Mouse (Mus musculus): ENCODE results near the gene Mgat5. TPM values are rescaled to one million over a fixed set of nuclear protein-coding genes. Genes with fewer than 3 reads are reported as not detected.

Mgat5 gene
- polyA plus RNA-seq, 2 experiments from 2014 or later, result 14.3 to 21.6 TPM

GRCm38 (mm10) chr1:127262170-127262837 lies 57.5 kb downstream of the Mgat5 start:
- ATAC-seq, result no peak

GRCm38 (mm10) chr1:127267985-127268384 lies 63.2 kb downstream of the Mgat5 start:
- ATAC-seq, result no peak

GRCm38 (mm10) chr1:127269343-127269742 lies 64.5 kb downstream of the Mgat5 start:
- no peak for ATAC-seq

DNA sequence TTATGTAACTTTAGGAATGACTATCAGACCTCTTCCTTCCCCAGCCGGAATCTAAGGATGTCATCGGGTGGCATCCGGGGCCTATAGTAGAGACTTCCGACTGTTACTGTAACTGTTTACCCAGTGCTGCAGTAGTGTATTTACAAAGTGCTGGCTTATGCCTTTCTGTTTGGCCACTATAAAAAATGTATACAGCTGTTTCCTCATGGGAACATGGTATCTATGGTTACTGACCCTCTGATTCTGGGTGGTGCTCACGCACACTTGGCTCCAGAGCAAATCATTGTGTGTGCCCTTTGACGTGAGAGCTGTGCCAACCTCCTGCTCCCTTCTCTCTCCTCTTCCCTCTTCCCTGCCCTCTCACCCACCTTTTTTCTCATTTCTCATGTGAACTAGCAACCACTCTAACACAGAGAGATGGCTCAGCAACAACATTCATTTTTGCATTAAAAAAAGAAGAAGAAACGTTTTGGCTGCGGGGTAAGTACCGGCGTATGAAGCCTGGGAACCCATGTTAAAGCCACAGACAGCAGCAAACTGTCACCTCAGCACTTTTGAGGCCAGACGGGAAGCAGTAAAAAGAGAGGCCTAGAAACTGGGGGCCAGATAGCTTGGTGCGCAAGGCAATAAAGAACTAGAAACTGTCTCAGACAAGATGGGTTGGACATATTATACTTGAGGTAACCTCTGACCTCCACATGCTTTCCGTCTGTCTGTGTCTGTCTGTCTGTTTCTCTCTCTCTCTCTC lies 65.6 kb downstream of the Mgat5 start:
- ATAC-seq, result peak; percentile 82

GRCm38 (mm10) chr1:127271156-127271555 lies 66.3 kb downstream of the Mgat5 start:
- no peak for ATAC-seq

- no peak for ATAC-seq
Observed at GRCm38 (mm10) chr1:127273363-127273762, 68.5 kb downstream of the Mgat5 start.

DNA sequence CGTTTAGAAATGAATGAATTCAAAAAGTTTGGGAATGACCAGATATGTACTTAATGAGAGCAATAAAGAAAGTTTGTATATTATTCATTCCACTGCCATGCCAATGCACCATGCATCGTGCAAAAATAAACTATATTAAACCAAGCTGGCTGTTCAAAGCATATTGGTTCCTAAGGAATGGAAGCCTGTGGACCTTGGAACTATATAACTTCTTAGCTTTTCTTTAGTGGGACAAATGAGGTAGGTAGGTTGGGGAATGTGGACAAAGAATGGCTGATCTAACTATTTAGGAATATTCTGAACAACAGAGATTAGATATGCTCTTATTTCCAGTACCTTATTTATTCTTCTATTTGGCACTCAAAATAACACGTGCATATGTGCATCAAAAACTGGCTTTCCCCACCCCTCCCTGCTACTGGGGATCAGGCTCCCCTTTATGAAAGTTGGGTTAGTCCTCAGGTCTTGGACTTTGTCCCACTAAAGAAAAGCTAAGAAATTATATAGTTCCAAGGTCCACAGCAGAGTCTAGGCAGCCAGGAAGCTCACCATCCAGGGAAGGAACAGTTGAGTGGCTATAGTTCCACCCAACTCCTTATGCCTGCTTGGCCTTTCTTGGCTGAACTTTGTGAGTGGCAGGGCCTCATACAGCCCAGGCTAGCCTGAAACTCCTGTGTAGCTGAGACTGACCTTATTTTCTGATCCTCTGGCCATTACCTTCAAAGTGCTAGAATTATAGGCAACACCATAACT lies 70.9 kb downstream of the Mgat5 start:
- ATAC-seq, result no peak

DNA sequence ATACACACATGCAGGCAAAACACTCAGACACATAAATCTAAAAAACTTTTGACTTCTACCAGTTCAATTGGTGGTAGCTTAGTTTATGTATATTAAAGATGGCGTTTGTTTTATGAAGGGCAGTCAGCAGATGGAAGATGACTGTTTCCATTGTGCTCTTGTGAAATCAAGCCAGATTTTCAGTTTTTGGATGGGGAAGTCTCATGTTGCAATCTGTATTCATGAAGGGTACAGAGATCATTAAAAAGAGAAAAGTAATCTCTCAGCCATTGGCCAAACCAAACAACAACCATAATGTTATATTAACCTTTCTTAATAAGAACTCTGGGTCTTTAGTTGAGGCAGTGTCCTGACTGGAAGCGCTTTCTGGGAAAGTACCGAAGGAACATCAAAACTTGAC lies 73.3 kb downstream of the Mgat5 start:
- ATAC-seq, result no peak

- no peak for ATAC-seq
Observed at GRCm38 (mm10) chr1:127280256-127280655, 75.4 kb downstream of the Mgat5 start.

DNA sequence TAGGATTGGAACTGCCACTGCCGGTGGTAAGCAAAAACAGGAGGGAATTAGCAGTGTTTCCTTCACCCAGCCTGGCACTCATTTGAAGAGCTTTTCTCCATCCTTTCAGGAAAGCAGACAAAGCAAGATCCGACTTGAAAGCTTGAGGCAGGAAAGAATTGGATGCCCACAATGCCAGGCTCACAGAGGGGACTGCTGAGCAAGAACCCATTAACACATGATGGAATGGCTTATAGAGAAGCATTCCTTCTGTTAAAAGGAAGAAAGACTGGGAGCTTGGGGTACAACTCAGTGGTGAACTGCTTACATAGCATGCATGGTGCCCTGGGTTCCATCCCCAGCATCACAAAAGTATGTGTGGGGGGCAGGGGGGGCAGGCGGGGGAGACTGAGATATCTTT lies 80.2 kb downstream of the Mgat5 start:
- no peak for ATAC-seq

DNA sequence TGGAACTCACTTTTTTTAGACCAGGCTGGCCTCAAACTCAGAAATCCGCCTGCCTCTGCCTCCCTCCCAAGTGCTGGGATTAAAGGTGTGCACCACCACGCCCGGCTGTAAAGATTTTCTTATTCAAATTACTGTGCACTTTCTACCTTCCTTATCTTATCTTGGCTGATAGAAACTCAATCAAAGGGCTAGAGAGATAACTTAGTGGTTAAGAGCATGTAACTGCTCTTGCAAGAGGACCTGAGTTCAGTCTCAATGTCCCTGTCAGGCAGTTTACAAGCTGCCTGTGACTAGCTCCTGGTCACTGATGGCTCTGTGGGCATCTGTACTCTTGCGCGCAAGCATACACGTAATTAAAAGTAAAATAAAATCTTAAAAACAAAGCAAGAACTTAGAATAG lies 82.7 kb downstream of the Mgat5 start:
- ATAC-seq, result no peak

DNA sequence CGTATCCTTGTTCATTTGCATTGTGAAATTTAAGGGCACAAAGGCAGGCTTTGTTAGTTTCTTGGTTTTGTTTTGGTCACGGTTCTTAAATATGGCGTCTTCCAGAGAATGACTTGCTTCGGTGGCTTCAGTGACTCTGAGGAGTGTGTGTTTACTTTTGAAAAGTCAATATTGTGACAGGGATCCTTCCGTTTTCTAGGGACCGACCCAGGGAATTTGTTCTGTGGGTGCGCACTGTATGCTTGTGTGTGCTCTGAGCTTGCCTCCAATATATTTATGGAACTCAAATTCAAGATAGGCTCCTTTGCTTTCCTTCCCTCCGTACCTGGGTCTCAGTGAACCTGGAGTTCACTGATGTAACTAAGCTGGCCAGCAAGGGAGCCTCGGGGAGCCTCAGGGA lies 86.1 kb downstream of the Mgat5 start:
- ATAC-seq, result no peak

- peak; percentile 9 for ATAC-seq
Observed at GRCm38 (mm10) chr1:127291721-127292120, 86.9 kb downstream of the Mgat5 start.

- ATAC-seq, result no peak
Observed at GRCm38 (mm10) chr1:127293286-127293685, 88.5 kb downstream of the Mgat5 start.

DNA sequence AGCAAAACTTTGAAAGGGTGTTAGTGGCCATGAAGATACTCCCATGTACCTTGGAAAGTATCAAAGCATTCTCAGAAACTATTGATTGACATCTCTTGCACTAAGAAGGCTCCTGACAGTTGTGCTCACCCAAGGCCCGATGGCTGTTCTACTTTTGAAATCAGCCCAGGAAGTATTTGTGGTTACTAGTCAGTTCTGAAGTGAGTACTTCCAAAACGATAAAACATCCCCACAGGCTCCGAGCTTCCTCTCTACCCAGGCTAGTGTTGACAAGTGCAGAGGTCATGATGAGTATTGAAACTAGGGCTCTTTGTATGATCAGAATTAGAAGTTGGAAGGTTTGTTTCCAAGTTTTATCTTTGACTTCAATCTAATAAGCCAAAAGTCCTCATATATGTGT lies 92.0 kb downstream of the Mgat5 start:
- ATAC-seq, result peak; percentile 95

- no peak for ATAC-seq
Observed at GRCm38 (mm10) chr1:127299774-127300173, 95.0 kb downstream of the Mgat5 start.

DNA sequence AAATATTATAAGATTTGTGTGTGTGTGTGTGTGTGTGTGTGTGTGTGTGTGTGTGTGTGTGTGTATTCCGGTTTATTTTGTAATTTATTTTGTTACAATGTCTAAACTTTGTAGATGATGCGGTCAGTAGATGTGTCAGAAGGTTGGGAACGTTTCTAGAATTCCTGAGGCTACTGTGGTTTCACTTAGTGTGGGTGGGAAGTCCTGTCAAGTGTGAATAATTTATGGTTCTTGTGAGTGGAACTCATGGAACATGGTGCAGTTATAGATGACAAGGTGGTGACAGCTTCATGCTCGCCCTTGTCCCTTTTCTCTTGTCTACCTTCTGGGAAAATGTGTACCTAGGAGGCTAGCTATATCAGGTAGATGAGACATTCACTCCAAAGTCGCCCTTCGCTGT lies 96.2 kb downstream of the Mgat5 start:
- no peak for ATAC-seq

GRCm38 (mm10) chr1:127302620-127303019 lies 97.8 kb downstream of the Mgat5 start:
- ATAC-seq, result peak; percentile 16

GRCm38 (mm10) chr1:127303791-127304190 lies 99.0 kb downstream of the Mgat5 start:
- no peak for ATAC-seq

DNA sequence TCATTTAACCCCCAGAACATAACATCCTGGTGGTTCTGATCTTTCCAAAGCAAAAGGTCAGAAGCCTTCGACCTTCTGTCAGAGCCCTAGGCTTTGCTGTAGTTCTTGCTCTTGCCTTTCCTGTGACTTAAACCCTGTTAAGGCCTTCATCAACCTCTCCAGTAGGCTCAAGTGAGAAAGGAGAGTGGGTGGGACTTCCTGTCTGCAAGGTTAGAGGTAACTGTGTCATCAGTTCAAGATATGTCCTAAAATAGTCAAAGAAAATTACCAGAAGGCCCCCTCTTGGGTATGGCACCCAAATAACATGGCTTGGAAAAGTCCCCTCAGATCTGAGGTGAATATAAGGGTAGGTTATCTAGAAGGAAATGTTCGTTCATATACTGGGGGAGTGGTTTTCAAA lies 99.5 kb downstream of the Mgat5 start:
- peak; percentile 50 for ATAC-seq

DNA sequence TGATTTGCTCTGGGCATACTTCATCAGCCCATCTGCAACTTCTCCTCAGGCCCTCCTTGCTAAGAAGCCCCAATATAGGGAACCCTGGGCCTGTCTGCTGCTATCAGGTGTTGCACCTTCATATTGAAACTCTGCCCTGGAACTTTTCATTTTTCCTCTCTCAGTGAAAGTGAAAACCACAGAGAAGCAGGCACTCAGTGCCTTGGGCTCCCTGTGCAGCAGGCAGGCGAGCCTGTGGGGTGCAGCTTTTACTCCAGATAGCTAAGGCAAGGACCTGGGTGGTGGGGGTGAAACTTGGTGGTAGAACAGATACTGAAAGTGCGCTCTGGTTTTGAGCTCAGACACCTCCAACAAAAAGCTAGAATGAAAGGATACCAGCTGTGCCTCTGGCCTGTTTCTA lies 100.8 kb downstream of the Mgat5 start:
- peak; percentile 49 for ATAC-seq

GRCm38 (mm10) chr1:127306024-127306771 lies 101.4 kb downstream of the Mgat5 start:
- ATAC-seq, result peak; percentile 62

GRCm38 (mm10) chr1:127307361-127307760 lies 102.5 kb downstream of the Mgat5 start:
- no peak for ATAC-seq

All from CD4-positive, CD25-positive, alpha-beta regulatory T cell, adult 4 months (primary cell).